Mouse (Mus musculus) thymus, postnatal 14 days (tissue): ENCODE data around the gene Elmo1.

Experiments
- DNase-seq: peaks from one replicate; pipeline ENCODE4 v3.0.0; 2021

The Elmo1 gene

GRCm38 (mm10) chr13:20279889-20280288 is 189.5 kb downstream of the Elmo1 start:
- DNase-seq = no peak

DNA sequence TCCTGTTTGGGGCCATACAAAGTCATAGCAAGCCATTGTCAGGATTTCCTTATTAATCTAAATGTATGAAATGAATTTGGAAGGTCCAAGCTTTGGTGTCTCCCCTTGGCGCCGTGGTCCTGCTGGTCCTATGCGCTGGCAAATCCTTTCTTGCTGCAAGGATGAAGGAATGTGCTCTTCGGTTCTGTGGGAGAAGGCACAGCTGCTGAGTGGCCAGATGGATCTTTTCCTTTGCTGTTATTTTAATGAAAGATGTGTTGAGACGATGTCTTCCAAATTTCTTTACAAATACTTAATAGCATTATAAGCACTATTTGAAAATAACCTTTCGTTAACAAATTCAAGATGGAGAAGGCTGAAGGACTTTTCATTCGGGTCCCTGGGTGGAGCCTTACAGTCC is 193.5 kb downstream of the Elmo1 start:
- DNase-seq = no peak

DNA sequence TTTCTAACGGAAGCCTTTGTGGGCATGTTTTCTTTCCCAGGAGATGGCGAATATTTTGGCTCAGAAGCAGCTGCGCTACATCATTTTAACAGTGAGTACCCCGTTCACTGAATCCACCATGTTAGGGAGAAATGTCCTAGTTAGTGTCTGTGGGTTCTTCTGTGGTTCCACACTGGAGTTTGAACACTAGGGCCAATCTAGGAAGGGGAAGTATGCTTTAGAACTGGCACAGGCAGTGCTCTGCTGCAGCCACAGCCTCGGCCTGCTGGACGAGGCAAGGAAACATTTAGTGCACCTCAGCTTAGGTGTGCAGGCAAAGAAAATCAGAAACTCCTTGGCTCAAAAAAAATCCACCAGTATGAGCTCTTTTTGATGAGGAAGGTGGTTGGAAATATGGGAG is 196.3 kb downstream of the Elmo1 start:
- DNase-seq = no peak

DNA sequence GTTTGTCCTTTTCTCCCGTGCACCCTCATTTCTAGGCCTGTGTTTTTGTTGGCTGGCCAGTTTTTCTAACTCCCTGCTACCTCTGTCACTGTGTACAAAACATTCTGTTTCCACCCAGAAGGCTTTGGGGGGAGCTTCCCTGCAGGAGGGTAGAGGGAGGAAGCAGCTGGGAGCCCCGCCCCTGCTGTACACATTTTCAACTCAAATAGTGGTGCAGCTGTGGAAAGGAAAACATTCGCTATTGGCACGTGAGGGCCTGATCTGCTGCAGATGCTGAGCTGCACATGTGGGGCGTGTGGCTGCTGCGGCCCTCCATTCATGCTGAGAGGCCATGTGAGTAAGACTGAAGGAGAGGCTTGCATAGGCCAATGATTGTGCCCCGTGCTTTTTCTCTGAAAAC is 198.0 kb downstream of the Elmo1 start:
- peak; percentile 73 for DNase-seq

DNA sequence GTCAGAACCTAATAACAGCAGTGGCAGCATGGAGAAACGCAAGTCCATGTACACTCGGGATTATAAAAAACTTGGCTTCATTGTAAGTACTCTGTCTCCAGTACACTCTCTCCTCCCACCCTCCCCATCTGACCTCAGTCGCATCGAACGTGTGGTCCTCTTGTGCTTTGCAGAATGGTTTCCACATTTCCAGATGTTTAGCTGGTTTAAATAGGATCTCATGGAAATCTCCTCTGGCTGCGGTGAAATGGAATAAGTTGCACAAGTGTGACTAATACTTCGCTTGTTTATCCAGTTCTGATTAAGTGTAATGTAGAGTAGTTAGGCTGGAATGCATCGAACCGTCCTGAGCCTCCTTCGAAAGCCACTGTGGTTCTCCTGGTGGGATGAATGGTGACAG is 200.0 kb downstream of the Elmo1 start:
- DNase-seq = no peak

- peak; percentile 30 for DNase-seq
Observed at GRCm38 (mm10) chr13:20292348-20292747, 202.0 kb downstream of the Elmo1 start.

DNA sequence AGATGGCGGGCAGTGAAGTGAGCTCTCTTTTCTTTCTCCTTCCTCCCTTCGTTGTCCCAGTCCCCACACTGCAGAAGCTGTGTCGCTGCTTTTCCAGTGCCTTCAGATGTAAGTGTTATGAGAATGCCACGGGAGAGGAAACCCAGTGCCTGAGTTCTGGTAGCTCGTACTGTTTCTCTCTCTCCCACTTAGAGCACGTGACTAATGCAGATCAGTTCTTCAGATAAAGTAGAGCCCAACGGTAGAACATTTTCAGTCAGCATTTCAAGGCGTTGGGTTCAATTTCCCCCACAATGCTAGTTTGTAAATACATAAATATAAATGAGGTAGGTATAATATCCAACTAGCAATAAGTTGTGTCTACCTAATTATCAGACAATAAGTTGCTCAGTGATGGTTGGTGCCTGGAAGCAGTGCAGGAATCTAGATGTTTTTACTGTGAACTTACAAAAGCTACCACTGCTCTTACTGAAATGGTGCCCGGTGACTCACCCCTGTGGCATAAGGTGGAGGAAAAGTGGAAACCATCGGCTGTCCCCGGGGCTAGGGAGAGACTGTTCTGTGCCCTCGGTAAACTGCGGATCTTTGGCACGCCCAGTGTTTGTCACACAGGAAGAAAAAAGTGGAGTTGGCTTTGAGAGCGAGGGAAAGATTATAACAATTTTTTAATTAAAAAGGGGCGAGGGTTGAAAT is 205.0 kb downstream of the Elmo1 start:
- no peak for DNase-seq

DNA sequence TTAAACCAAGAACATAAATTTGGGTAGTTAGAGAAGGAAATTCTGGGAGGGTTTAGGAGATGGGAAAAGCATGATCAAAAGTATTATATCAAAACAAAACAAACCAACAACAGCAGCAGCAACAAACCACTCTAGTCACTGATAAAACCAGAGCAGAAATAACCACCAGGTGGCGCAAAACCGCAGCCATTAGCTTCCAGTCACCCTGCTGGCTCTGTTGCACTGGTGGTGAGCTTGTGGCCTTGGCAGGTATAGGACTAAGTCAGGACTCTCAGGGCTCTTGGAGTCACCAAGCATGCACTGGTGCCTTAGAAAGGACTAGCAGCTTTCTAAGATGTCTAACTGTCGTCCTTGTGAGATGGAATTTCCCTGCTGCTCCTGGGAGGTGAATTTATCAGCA is 207.4 kb downstream of the Elmo1 start:
- peak; percentile 61 for DNase-seq

- DNase-seq = peak; percentile 24
Observed at GRCm38 (mm10) chr13:20299424-20299823, 209.0 kb downstream of the Elmo1 start.

- DNase-seq = no peak
Observed at GRCm38 (mm10) chr13:20300052-20300564, 209.7 kb downstream of the Elmo1 start.

- no peak for DNase-seq
Observed at GRCm38 (mm10) chr13:20300626-20301025, 210.2 kb downstream of the Elmo1 start.

- DNase-seq = no peak
Observed at GRCm38 (mm10) chr13:20301760-20302159, 211.4 kb downstream of the Elmo1 start.

DNA sequence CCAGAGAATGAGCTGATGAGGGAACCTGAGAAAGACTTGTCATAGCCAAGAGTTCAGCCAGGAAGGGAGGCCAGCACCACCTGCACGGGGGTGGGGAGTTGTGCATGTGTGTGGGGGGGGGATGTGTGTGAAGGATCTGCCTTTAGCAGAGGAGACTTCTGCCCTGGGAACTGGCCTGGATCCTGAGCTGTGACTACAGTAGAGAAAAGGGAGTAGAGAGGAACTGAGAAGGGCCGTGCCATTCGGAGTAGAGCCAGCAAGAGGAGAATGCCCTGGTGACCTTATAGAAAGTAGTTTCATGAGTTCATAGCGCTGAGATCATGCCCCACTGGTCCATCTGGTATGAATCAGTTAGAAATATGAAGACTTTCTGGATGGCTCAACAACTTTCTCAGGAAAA is 215.2 kb downstream of the Elmo1 start:
- no peak for DNase-seq

GRCm38 (mm10) chr13:20306180-20307177 is 216.1 kb downstream of the Elmo1 start:
- DNase-seq = no peak

DNA sequence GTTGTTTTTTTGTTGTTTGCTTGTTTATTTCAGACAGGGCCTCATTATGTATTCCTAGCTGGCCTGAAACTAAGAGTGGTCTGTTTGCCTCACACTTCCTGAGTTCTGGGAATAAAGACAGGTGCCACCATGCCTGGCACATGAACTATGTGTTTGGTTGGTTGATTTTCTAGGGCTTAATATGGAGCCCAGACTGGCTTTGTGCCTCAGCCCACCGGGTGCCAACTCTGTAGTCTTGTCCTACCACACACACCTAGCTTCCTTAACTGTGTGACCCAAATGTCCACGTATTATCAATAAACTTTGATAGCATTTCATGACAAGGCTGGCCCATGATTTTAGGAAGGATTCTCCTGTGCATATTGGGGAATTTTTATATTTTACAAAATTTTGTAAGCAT is 217.0 kb downstream of the Elmo1 start:
- DNase-seq = no peak

- peak; percentile 79 for DNase-seq
Observed at GRCm38 (mm10) chr13:20311612-20312011, 221.2 kb downstream of the Elmo1 start.

GRCm38 (mm10) chr13:20313345-20313744 is 222.9 kb downstream of the Elmo1 start:
- DNase-seq = no peak

- no peak for DNase-seq
Observed at GRCm38 (mm10) chr13:20316139-20316538, 225.7 kb downstream of the Elmo1 start.

DNA sequence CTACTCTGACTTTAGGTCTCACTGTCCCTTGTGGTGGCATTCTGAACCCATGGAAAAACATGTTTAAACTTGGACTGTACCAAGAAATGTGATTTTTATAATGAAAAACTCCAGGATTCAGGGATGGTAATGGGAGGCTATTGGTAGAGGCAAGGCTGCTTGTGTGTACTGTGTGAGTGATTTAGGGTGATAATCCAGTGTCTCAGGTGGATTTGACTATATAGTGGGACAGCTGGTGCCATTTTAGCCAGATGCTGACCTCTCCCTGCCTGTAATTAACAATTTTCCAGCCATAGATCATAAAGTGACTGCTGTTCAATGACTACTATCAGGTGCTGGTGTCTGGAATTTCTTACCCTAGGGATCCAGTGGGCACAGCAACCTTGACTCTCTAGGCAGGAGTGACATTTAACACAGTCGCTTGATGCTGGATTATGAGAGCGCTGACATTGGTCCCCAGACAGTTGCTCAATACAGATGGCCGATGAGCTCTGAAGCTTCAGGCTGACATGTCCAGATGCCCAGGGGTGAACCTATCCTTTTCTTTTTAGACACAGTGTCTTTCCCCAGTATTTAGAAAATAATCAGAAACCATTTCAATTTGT is 228.3 kb downstream of the Elmo1 start:
- DNase-seq = no peak

DNA sequence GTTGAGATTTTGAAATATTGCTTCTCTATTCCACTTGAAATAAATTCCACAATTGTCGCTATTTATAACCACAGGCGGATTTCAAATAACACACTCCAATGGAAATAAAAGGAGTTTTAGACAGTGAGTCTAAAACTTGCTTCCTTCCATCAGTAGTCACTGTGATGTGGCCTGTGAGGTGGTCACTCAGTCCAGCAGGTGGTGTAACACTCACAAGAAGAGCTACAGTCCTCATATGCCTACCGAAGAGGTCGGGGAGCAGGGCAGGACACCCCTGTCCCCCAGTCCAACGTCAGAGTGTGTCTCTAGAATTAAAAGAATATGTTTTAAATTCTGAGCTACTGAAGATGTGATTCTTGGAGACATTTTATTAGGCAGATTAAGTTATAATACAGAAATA is 229.8 kb downstream of the Elmo1 start:
- no peak for DNase-seq

GRCm38 (mm10) chr13:20323478-20323877 is 233.1 kb downstream of the Elmo1 start:
- DNase-seq = no peak

GRCm38 (mm10) chr13:20327064-20327463 is 236.7 kb downstream of the Elmo1 start:
- DNase-seq = no peak

GRCm38 (mm10) chr13:20327975-20328374 is 237.6 kb downstream of the Elmo1 start:
- no peak for DNase-seq
